Mouse (Mus musculus) testis, postnatal 10 days (tissue): ENCODE results near the gene Pitpna.
"Not testable (repeated sequence)": the region's sequence is repeated elsewhere in the genome, so short reads cannot be mapped to it uniquely, and the experiment has no call there.

ENCODE experiments used
- DNase-seq: peaks from one replicate; pipeline ENCODE4 v3.0.0; 2021; ENCODE audit warnings: low spot score

The Pitpna gene

GRCm38 (mm10) chr11:75587493-75588284, at the start of gene Pitpna:
Gene Pitpna, plus strand, starts transcription at chr11:75588097.
- DNase-seq, result peak; percentile 98

- no peak for DNase-seq
These were observed 49.5 kb upstream of the Pitpna start for GRCm38 (mm10) chr11:75538184-75538969.

DNA sequence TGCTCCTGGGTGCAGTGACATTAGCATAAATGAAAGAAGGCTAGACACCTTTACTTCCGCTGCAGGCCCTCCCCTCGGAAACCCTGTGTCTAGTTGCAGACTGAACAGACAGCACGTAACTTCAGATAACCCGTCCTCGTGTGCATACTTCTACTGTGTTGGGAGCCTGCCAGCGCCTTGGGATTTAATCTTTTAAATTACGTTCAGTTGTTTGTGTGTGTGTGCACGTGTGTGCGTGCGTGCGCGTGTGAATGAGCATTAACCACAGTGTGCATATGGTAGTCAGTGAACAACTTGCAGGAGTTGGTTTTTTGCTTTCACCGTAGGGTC, 49.0 kb upstream of the Pitpna start:
- no peak for DNase-seq

GRCm38 (mm10) chr11:75540209-75540608, 47.7 kb upstream of the Pitpna start:
- DNase-seq, result no peak

- no peak for DNase-seq
These were observed 47.0 kb upstream of the Pitpna start for GRCm38 (mm10) chr11:75540710-75541581.

DNA sequence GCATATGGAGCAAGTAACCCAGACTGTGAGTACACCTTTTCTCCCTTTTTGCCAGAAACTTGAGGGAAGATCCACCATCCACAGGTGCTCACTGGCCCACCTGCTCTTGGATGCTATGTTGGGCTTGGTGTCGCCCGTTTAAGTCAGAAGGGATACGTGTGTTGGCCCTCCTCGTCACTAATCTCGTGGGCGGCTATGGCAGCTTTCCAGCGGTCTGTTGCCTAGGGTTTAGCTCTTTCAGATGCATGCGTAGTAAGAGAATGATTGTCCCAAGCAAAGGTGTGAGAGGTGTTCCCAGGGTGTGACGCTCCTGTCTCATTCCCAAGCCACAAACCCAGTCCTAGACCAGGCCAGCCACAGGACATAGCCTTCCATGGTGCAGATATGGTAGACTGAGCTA, 43.2 kb upstream of the Pitpna start:
- DNase-seq, result no peak

DNA sequence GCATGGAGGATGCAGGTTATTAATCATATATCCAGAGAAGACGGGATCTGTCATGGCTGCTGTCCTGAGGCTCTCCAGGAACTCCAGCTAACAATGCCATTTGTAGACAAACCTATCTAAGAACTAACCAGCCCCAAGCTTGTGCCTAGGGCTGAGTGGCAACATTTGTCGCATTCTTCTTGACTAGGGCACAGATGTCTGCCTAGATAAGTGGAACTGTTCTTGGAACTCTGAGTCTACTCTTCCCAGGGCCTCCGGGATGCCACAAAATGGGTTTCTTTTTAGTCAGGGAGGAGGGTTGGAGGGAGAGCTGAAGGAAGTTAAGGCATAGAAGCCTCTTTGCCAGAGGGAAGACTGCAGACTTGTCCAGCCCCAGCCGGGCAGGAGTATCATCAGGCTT, 41.8 kb upstream of the Pitpna start:
- DNase-seq, result no peak

DNA sequence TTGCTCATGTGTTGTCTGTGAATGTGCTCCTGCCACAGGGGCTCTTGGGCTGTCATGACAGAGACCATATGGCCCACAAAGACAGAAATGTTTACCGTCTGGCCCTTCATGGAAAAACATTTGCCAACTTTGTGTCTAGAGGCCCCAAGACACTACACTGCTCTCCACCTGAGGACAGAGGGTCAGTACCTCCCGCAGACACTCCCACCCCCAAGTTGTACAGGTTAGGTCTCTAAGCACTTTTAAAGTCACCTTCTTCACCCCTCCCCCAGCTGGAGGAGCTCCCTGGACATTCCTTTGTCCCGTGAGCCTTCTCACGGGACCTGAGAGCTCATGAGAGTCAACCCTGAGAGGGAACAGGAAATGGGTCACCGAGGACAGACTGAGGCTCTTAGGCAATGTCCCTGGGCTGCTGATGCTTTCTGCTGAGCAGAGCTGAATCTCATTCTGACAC, 38.2 kb upstream of the Pitpna start:
- no peak for DNase-seq

DNA sequence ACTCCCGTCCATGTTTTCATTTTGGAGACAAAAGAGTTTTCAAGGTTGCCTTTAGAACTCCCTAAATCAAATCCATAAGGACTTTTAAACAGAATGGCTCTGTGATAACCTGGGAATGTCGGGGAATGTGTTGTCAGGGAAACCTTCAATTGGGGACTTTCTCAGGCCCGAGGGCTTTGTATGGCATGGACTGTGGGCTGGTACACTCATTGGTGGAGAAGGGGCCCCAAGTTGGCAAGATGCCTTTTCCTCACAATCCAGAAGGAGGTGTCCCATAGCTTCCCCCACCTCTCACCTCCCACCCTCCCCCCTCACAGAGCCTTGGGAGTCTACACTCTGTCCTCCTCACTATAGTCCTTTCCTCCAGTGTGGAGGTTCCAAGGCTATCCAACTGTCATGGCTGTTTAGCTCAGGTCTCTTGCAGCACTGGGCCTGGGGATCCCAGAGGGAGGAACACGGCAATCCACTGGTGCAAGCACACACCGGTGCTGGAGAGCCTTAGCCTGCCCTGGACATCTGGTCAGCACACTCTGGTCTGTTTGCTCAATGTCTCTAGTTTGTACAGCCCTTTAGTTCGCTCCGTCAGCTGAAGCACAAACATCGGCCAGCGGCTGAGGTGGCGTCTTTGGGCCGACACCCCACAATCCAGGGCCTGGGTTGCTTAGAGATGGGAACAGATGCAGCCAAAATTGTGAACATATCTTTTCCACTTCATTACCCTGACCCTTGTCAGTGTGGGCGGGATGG, 37.5 kb upstream of the Pitpna start:
- no peak for DNase-seq

GRCm38 (mm10) chr11:75551321-75551720, 36.6 kb upstream of the Pitpna start:
- DNase-seq, result no peak

- DNase-seq, result no peak
These were observed 35.9 kb upstream of the Pitpna start for GRCm38 (mm10) chr11:75551961-75552441.

DNA sequence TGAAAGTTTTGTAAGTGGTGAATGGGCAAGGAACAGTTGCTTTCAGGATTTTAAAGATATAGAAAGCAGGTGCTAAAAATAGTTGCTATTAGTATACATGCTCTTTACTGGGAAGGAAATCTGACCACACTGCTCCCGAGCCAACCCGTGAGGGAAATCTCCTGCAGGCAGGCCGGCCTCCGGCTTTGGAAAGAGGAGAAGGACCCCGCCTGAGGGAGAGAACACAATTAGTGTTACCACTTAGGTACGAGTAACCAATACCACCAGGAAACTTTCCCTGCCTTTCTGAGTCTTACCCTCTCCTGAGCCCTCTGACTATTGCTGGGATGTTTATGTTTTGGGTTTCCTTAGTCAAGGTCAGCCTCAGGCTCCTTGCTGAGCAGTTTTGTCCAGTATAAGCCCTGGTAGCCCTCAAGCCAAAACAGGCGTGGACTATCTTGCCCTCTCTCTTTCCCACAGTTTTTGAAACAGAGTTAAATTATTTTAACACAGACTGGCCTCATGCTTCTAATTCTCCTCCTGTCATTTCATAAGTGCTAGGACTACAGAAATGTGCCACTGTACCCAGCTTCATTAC, 34.9 kb upstream of the Pitpna start:
- DNase-seq, result no peak

- DNase-seq, result not testable (repeated sequence)
These were observed 31.9 kb upstream of the Pitpna start for GRCm38 (mm10) chr11:75556006-75556405.

DNA sequence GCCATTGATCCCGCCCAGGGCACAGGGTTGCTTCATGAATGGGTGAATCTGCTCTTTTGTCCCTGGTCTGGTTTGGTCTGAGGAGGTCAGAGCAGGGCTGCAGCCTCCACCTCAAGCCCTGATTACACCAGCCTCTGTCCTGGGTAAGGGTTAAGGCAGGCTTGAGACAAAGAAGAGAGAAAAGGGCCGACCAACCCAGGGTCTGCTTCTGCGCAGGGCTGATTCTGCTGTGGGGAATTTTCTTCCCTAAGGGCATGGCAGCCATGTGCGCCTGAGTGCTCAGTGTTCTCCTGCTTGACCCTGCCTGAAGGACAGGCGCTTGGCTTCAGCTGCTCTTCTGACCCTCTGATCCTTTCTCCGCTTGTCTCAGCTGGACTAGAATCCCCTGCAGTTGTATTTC, 30.8 kb upstream of the Pitpna start:
- no peak for DNase-seq

GRCm38 (mm10) chr11:75558101-75558500, 29.8 kb upstream of the Pitpna start:
- no peak for DNase-seq

- no peak for DNase-seq
These were observed 27.9 kb upstream of the Pitpna start for GRCm38 (mm10) chr11:75559870-75560504.

DNA sequence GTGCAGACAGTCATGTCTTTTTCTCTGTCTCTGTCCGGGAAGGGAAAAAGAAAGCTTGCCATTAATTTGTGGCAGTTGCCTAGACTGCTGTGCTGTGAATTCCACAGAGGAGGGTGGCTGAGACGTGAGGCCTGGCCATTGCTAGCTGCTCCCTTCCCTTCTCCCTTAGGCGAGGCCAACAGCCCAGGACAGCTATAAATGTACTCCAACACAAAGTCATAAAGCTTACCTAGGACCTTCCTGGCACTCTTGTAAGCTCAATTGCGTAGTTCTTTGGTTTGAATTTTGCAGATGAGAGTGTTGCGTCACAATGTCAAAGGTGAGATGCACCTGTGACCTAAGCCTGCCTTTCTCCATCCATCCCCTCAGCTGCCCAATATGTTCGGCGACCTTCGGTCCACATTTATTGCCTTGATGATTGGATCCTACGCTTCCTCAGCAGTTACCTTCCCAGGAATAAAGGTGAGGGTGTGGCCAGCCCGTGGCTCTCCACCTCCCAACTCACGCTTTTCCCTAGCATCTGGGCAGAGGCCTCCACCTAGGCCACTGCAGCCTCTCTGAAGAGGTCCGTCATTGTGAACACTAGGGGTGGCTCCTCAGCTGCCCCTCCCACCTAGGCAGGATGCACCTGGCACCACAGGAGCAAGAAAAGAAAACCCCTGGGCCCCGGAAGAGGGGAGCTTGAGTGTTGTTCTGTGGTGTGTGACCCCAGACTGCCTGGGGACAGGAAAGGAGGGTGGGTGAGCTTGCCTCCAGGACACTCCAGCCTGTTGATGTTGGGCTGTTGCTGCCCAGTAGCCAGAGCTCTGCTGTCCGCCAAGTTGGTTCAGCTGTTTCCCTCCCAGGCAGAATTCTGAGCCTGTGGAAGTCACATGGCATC, 27.1 kb upstream of the Pitpna start:
- no peak for DNase-seq

DNA sequence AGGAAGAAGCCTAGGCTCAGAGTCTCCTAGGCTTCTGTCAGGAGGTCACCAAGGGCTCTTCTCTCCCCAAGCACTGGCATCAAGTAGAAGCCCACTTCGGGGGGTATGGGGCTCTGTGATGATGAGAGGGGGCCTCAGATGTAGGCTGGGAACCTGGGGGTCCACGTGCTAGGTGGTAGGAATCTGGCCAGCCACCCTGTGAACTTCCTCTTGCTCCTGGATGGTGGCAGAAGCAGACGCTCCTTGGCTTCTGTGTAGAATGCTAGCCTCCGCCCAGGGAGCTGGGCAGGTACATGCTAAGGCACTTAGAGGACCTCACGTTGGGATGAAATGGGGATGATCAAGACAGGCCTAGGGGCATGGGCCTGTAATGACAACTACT, 26.5 kb upstream of the Pitpna start:
- DNase-seq, result no peak

DNA sequence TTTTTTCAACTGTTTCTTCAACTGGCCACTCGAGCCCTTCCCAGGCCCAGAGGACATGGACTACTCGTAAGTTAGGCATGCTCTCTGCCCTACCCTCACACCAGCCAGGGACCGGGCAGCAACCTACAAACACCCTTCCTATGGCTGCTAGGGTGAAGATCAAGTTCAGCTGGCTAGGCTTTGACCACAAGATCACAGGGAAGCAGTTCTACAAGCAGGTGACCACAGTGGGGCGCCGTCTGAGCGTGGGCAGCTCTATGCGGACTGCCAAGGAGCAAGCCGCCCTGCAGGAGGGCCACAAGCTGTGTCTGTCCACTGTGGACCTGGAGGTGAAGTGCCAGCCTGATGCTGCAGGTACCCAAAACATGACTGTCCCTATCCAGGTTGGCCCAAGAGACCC, 25.1 kb upstream of the Pitpna start:
- no peak for DNase-seq
